In the genomic region with DNA sequence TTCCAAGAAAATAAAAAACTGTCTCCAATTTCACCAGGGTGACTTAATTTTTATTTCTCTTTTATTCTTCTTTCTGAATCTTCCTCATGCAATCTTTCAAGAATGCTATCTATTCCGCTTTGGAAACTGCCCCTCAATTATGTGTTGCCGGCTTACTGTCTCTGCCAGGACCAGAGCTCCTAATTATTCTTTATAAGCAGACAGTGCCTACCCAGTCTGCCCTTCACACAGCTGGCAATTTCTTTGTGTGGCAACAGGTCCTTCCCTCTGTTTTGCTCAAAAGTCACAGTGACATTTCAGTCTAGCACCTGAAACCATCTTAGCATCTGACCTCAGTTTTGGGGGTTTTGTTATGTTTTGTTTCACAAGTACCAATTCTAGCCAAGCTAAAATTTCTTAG, we compare ENCODE assay signal across 24 mouse cellular contexts.
DNase-seq lines count a peak whose midpoint lies in the region; ATAC-seq lines count a peak whose summit lies in the region.
"Had no signal": no experiment of that assay in that cellular context is flagged by ENCODE, and none has a peak within 500 bp of the region (broad histone marks: within the 10 kb centered on the region; RNA-seq: fewer than 3 reads in every experiment).

No protein-coding gene starts in this region.

- 35% methylated on average over 2 of the region's 2 CpGs for WGBS in neural tube, embryonic 11.5 days
- 2% methylated on average over 2 of the region's 2 CpGs for WGBS in forebrain, embryonic 14.5 days
- WGBS in midbrain, embryonic 13.5 days, result 6% methylated on average over 2 of the region's 2 CpGs
- WGBS in neural tube, embryonic 14.5 days, result 16% methylated on average over 2 of the region's 2 CpGs

- H3K9ac ChIP-seq in neural tube, embryonic 11.5 days (ENCODE audit: low read length), result no peak overlapping the region
- H3K9ac ChIP-seq in forebrain, embryonic 14.5 days (ENCODE audit: low read length), result no peak overlapping the region
- H3K9ac ChIP-seq in midbrain, embryonic 13.5 days (replicated peaks), result no peak overlapping the region
- no peak overlapping the region for H3K9ac ChIP-seq in neural tube, embryonic 14.5 days (replicated peaks; ENCODE audit: low read depth, low read length)
- H3K9ac ChIP-seq: liver, postnatal 0 days; stomach, embryonic 15.5 days had no signal

- ATAC-seq in neural tube, embryonic 11.5 days (ENCODE audit: insufficient read depth, low FRiP score, low TSS enrichment), result peak; percentile 72
- peak; percentile 75 for ATAC-seq in forebrain, embryonic 14.5 days
- 0 out of 2 replicates have a peak, but pooled peaks have one; percentile 70 for ATAC-seq in midbrain, embryonic 13.5 days
- peak; percentile 42; the same call in 1 of the 2 replicates for ATAC-seq in neural tube, embryonic 14.5 days (ENCODE audit: low read depth)
- ATAC-seq: liver, postnatal 0 days had no signal

- no peaks in the 10 kb centered on the region for H3K36me3 ChIP-seq in neural tube, embryonic 11.5 days (ENCODE audit: control insufficient read depth, insufficient read depth, low read length)
- no peaks in the 10 kb centered on the region for H3K36me3 ChIP-seq in forebrain, embryonic 14.5 days (ENCODE audit: control insufficient read depth, insufficient read depth, low read length)
- no peaks in the 10 kb centered on the region for H3K36me3 ChIP-seq in midbrain, embryonic 13.5 days
- H3K36me3 ChIP-seq in neural tube, embryonic 14.5 days (ENCODE audit: control insufficient read depth, insufficient read depth, low read length), result no peaks in the 10 kb centered on the region
- H3K36me3 ChIP-seq: stomach, embryonic 15.5 days had no signal

- DNase-seq in neural tube, embryonic 11.5 days (ENCODE audit: low spot score), result no peak
- no peak for DNase-seq in neural tube, embryonic 10.5 days (ENCODE audit: extremely low spot score, low spot score)
- peak; percentile 53 for DNase-seq in forebrain, embryonic 14.5 days (ENCODE audit: low spot score)
- DNase-seq in layer of hippocampus, adult 18-20 months (ENCODE audit: low spot score in 2 of 2), result no peak
- DNase-seq in gastrocnemius, adult 8-10 months (ENCODE audit: low spot score in 2 of 2), result no peak
- DNase-seq in adrenal gland, adult (ENCODE audit: inconsistent age in 2 of 2, low spot score in 1 of 2), result no peak
- DNase-seq: adrenal gland, adult 8-10 months; cerebellum, adult 9-11 months; gastrocnemius, postnatal 10 days; heart, adult 18-20 months; heart, postnatal 4 days; kidney, adult 8-10 months; kidney, postnatal 14 days; left cerebral cortex, postnatal 4 days; liver, postnatal 0 days; lung, postnatal 10 days; right cerebral cortex, postnatal 14 days; thymus, adult 18-20 months; thymus, postnatal 4 days had no signal

- no peaks in the 10 kb centered on the region for H3K9me3 ChIP-seq in neural tube, embryonic 11.5 days (ENCODE audit: control insufficient read depth, low read length)
- H3K9me3 ChIP-seq in forebrain, embryonic 14.5 days (replicated peaks; ENCODE audit: control insufficient read depth, low read length), result peaks cover 2% of the 10 kb centered on the region; the same call in 1 of the 2 replicates
- H3K9me3 ChIP-seq in midbrain, embryonic 13.5 days, result no peaks in the 10 kb centered on the region; the same call in 1 of the 2 replicates
- no peaks in the 10 kb centered on the region for H3K9me3 ChIP-seq in neural tube, embryonic 14.5 days (ENCODE audit: control insufficient read depth, low read length)
- H3K9me3 ChIP-seq: stomach, embryonic 15.5 days had no signal

- H3K4me3 ChIP-seq in neural tube, embryonic 11.5 days (ENCODE audit: low read depth, low read length), result no peak overlapping the region
- no peak overlapping the region for H3K4me3 ChIP-seq in forebrain, embryonic 14.5 days (ENCODE audit: low read depth, low read length)
- H3K4me3 ChIP-seq in midbrain, embryonic 13.5 days (replicated peaks), result no peak overlapping the region
- H3K4me3 ChIP-seq in neural tube, embryonic 14.5 days (ENCODE audit: low read depth, low read length), result no peak overlapping the region
- H3K4me3 ChIP-seq: left cerebral cortex, adult 2 months; megakaryocyte, embryonic 14.5 days; stomach, embryonic 15.5 days had no signal

- H3K27me3 ChIP-seq in neural tube, embryonic 11.5 days (ENCODE audit: control insufficient read depth, insufficient read depth, low read length), result no peaks in the 10 kb centered on the region
- H3K27me3 ChIP-seq in forebrain, embryonic 14.5 days (replicated peaks; ENCODE audit: control insufficient read depth, insufficient read depth, low read length), result no peaks in the 10 kb centered on the region
- H3K27me3 ChIP-seq in midbrain, embryonic 13.5 days, result no peaks in the 10 kb centered on the region
- H3K27me3 ChIP-seq in neural tube, embryonic 14.5 days (ENCODE audit: control insufficient read depth, insufficient read depth, low read length), result no peaks in the 10 kb centered on the region
- H3K27me3 ChIP-seq: megakaryocyte, embryonic 14.5 days; stomach, embryonic 15.5 days had no signal

- H3K27ac ChIP-seq in neural tube, embryonic 11.5 days (ENCODE audit: low read depth, low read length), result no peak overlapping the region
- H3K27ac ChIP-seq in forebrain, embryonic 14.5 days (ENCODE audit: low read depth, low read length), result no peak overlapping the region
- peak overlapping the region; percentile 67 for H3K27ac ChIP-seq in midbrain, embryonic 13.5 days
- H3K27ac ChIP-seq in neural tube, embryonic 14.5 days (ENCODE audit: low read depth, low read length), result no peak overlapping the region
- H3K27ac ChIP-seq: left cerebral cortex, adult 2 months; stomach, embryonic 15.5 days had no signal

- H3K4me1 ChIP-seq in neural tube, embryonic 11.5 days (ENCODE audit: control insufficient read depth, insufficient read depth, low read length), result peaks cover 2% of the 10 kb centered on the region; the same call in 1 of the 2 replicates
- H3K4me1 ChIP-seq in forebrain, embryonic 14.5 days (ENCODE audit: control insufficient read depth, insufficient read depth, low read length), result peaks cover 10% of the 10 kb centered on the region
- H3K4me1 ChIP-seq in midbrain, embryonic 13.5 days (replicated peaks), result peaks cover 14% of the 10 kb centered on the region
- peaks cover 6% of the 10 kb centered on the region; the same call in 1 of the 2 replicates for H3K4me1 ChIP-seq in neural tube, embryonic 14.5 days (ENCODE audit: control insufficient read depth, insufficient read depth, low read length)
- H3K4me1 ChIP-seq: megakaryocyte, embryonic 14.5 days; stomach, embryonic 15.5 days had no signal

- no peak overlapping the region for H3K4me2 ChIP-seq in neural tube, embryonic 11.5 days (ENCODE audit: low read depth)
- H3K4me2 ChIP-seq in forebrain, embryonic 14.5 days (ENCODE audit: low read length), result no peak overlapping the region
- 0 out of 2 replicates have a peak overlapping the region, but pooled peaks have one; percentile 8 for H3K4me2 ChIP-seq in midbrain, embryonic 13.5 days (replicated peaks)
- no peak overlapping the region for H3K4me2 ChIP-seq in neural tube, embryonic 14.5 days (ENCODE audit: low read depth, low read length)
- H3K4me2 ChIP-seq: stomach, embryonic 15.5 days had no signal
